Mouse (Mus musculus): ENCODE measurements around the gene Gm9844. TPM values are rescaled to one million over a fixed set of nuclear protein-coding genes. Genes with fewer than 3 reads are reported as not detected.

Gm9844 gene
- total and polyA plus RNA-seq, 3 experiments: 1.4 to 25.1 (median 4.7) TPM

GRCm38 (mm10) chr7:24844144-24844543, 17.9 kb upstream of the Gm9844 start:
- Histone ChIP-seq H3K4me1 (ENCODE audit: control insufficient read depth in 1 of 2, insufficient read depth in 2 of 2) (peaks cover 22 to 66% of the 10 kb centered on the region in 2 experiments), H3K27me3 (replicated peaks) (no peaks in the 10 kb centered on the region), H3K27ac (ENCODE audit: insufficient read depth, low read depth) (no peak overlapping the region), H3K4me2 (ENCODE audit: insufficient read depth, low read depth, poor library complexity, severe bottlenecking) (no peak overlapping the region), H3K79me2 (replicated peaks; ENCODE audit: control insufficient read depth, extremely low read depth, insufficient read depth, poor library complexity, severe bottlenecking) (no peaks in the 10 kb centered on the region), H3K4me3 (replicated peaks in 1 of 3; ENCODE audit: low read depth in 2 of 3, low read length in 2 of 3, poor library complexity in 1 of 3) (no peak overlapping the region), H3K9me3 (replicated peaks; ENCODE audit: low read length) (no peaks in the 10 kb centered on the region), H3K9ac (ENCODE audit: insufficient read depth, low read depth) (no peak overlapping the region), H3K36me3 (replicated peaks in 1 of 2; ENCODE audit: control insufficient read depth in 1 of 2, insufficient read depth in 1 of 2, low read length in 1 of 2) (no peaks in the 10 kb centered on the region)
- no peak for TF ChIP-seq KAT2A (IDR thresholded peaks at IDR 0.05; ENCODE audit: insufficient replicate concordance, low read length)
- no peak for TF ChIP-seq MAX (IDR thresholded peaks at IDR 0.05; ENCODE audit: low read length)
- TF ChIP-seq BHLHE40 (IDR thresholded peaks at IDR 0.05; ENCODE audit: low read depth, low read length): no peak
- peak; percentile 54 for TF ChIP-seq SMC3 (IDR thresholded peaks at IDR 0.05; ENCODE audit: low read depth, low read length)
- TF ChIP-seq E2F4 (IDR thresholded peaks at IDR 0.05; ENCODE audit: insufficient replicate concordance, low read depth, low read length): no peak
- TF ChIP-seq CHD1 (IDR thresholded peaks at IDR 0.05; ENCODE audit: low read depth, low read length): no peak
- peak; percentile 47; the same call in 1 of the 2 replicates for TF ChIP-seq CHD2 (IDR thresholded peaks at IDR 0.05; ENCODE audit: low read length)
- no peak for TF ChIP-seq TBP (conservative IDR thresholded peaks at IDR 0.05; ENCODE audit: low read depth, low read length)
- TF ChIP-seq POLR2AphosphoS2 (IDR thresholded peaks at IDR 0.05; ENCODE audit: low read depth, low read length): no peak
- TF ChIP-seq NELFE (IDR thresholded peaks at IDR 0.05; ENCODE audit: low read depth, low read length): no peak
- TF ChIP-seq CTCF (conservative IDR thresholded peaks at IDR 0.05 in 1 of 2, IDR thresholded peaks at IDR 0.05 in 1 of 2; ENCODE audit: low read depth in 2 of 2, low read length in 2 of 2): peak in 1 of 2 experiments; percentile 65; a peak in 2 of 4 replicates
- no peak for TF ChIP-seq NRF1 (IDR thresholded peaks at IDR 0.05; ENCODE audit: low read depth, low read length)
- no peak for TF ChIP-seq MXI1 (IDR thresholded peaks at IDR 0.05; ENCODE audit: low read depth, low read length)
- TF ChIP-seq ZMIZ1 (IDR thresholded peaks at IDR 0.05; ENCODE audit: low read depth, low read length): no peak
- peak; percentile 58 for TF ChIP-seq RAD21 (IDR thresholded peaks at IDR 0.05; ENCODE audit: low read depth, low read length)
- no peak for TF ChIP-seq USF2 (conservative IDR thresholded peaks at IDR 0.05; ENCODE audit: low read depth, low read length)
- TF ChIP-seq JUN (IDR thresholded peaks at IDR 0.05; ENCODE audit: insufficient read depth, low read depth, low read length): no peak
- TF ChIP-seq MAZ (IDR thresholded peaks at IDR 0.05; ENCODE audit: low read depth, low read length): 0 out of 2 replicates have a peak, but pooled peaks have one; percentile 33
- DNase-seq (ENCODE audit: extremely low read depth): no peak
- dilution Hi-C loops (cut with MboI; ENCODE audit: extremely low pct_ligation_motif_present, extremely low pct_unique_long_range_greater_than_20kb, low sequenced_read_pairs): no loop called here
- in situ Hi-C loops (cut with MboI; ENCODE audit: low pct_ligation_motif_present, low pct_unique_long_range_greater_than_20kb, low sequenced_read_pairs): no loop called here

DNA sequence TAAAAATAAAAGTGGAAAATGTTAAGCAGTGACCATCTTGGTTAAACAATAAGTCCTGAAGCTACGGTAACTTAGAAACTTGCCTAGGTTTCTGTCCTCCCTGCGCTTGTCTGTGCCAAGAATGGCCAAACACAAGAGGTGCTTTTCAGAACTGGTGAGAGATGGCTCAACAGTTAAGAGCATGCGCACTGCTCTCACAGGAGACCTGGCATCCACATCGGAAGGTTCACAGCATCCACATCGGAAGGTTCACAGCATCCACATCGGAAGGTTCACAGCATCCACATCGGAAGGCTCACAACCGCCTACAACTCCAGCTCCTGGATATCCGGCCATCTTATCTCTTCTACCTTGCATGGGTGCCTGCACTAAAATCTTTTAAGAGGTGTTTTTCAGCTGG, 16.8 kb upstream of the Gm9844 start:
- dilution Hi-C loops (cut with MboI; ENCODE audit: extremely low pct_ligation_motif_present, extremely low pct_unique_long_range_greater_than_20kb, low sequenced_read_pairs): no loop called here

More for the DNA sequence above, 16.8 kb upstream of the Gm9844 start:
- TF ChIP-seq RAD21 (IDR thresholded peaks at IDR 0.05; ENCODE audit: low read depth, low read length): no peak
- TF ChIP-seq CTCF (conservative IDR thresholded peaks at IDR 0.05 in 1 of 2, IDR thresholded peaks at IDR 0.05 in 1 of 2; ENCODE audit: low read depth in 2 of 2, low read length in 2 of 2): no peak
- TF ChIP-seq ETS1 (conservative IDR thresholded peaks at IDR 0.05; ENCODE audit: low read depth, low read length): no peak
- TF ChIP-seq TCF12 (IDR thresholded peaks at IDR 0.05; ENCODE audit: low read depth, low read length): no peak
- Histone ChIP-seq H3K9ac (ENCODE audit: insufficient read depth, low read depth) (no peak overlapping the region), H3K4me2 (ENCODE audit: insufficient read depth, low read depth, poor library complexity, severe bottlenecking) (no peak overlapping the region), H3K36me3 (replicated peaks in 1 of 2; ENCODE audit: control insufficient read depth in 1 of 2, insufficient read depth in 1 of 2, low read length in 1 of 2) (no peaks in the 10 kb centered on the region), H3K27ac (ENCODE audit: insufficient read depth, low read depth) (no peak overlapping the region), H3K79me2 (replicated peaks; ENCODE audit: control insufficient read depth, extremely low read depth, insufficient read depth, poor library complexity, severe bottlenecking) (no peaks in the 10 kb centered on the region), H3K9me3 (replicated peaks; ENCODE audit: low read length) (no peaks in the 10 kb centered on the region), H3K4me1 (ENCODE audit: control insufficient read depth in 1 of 2, insufficient read depth in 2 of 2) (peaks cover 21 to 62% of the 10 kb centered on the region in 2 experiments), H3K4me3 (replicated peaks in 1 of 3; ENCODE audit: low read depth in 2 of 3, low read length in 2 of 3, poor library complexity in 1 of 3) (no peak overlapping the region), H3K27me3 (replicated peaks) (no peaks in the 10 kb centered on the region)
- in situ Hi-C loops (cut with MboI; ENCODE audit: low pct_ligation_motif_present, low pct_unique_long_range_greater_than_20kb, low sequenced_read_pairs): loop anchor here (5.0 kb wide), 2 partner anchors 37 to 117 kb away; partner anchors contain the start of gene Rps19
- no peak for DNase-seq (ENCODE audit: extremely low read depth)
